Mouse (Mus musculus) large intestine, adult 2 months (tissue): ENCODE measurements at regions not wholly inside any gene's neighbourhood (a gene's known extent, or its start where the extent isn't known, plus 50 kb on each side); places are given as distances from the start of the nearest gene placed in this dataset.

Experiments
- DNase-seq: peaks from one replicate; pipeline ENCODE4 v3.0.0-alpha.2; 2012; ENCODE audit warnings: low read depth, low spot score
- WGBS: fragments of 180-500 bp; shearing (Covaris S2); methylation state at CpG from one replicate; pipeline ENCODE4 v1.1.7; 2018; 5-methylcytosine and 5-hydroxymethylcytosine counted together

GRCm38 (mm10) chr10:37212350-37213035 lies 73.8 kb upstream of the Marcks start:
- 26% methylated on average over 1 of the region's 1 CpGs for WGBS
- no peak for DNase-seq

- DNase-seq, result no peak
- 93% methylated on average over 3 of the region's 3 CpGs for WGBS
Measured at GRCm38 (mm10) chr10:37211305-37211704, 72.6 kb upstream of the Marcks start.

GRCm38 (mm10) chr10:37210223-37210622 lies 71.5 kb upstream of the Marcks start:
- WGBS, result 92% methylated on average over 1 of the region's 1 CpGs
- DNase-seq, result no peak

- 56% methylated on average over 1 of the region's 1 CpGs for WGBS
- no peak for DNase-seq
Measured at GRCm38 (mm10) chr10:37206986-37207385, 68.3 kb upstream of the Marcks start.

GRCm38 (mm10) chr10:37206546-37206945 lies 67.8 kb upstream of the Marcks start:
- 37% methylated on average over 4 of the region's 4 CpGs for WGBS
- DNase-seq, result no peak

GRCm38 (mm10) chr10:37203709-37204108 lies 65.0 kb upstream of the Marcks start:
- DNase-seq, result no peak

GRCm38 (mm10) chr10:37194798-37195453 lies 56.2 kb upstream of the Marcks start:
- 80% methylated on average over 13 of the region's 13 CpGs for WGBS
- DNase-seq, result no peak

More at GRCm38 (mm10) chr10:37203709-37204108, 65.0 kb upstream of the Marcks start:
- WGBS, result 88% methylated on average over 1 of the region's 1 CpGs

- WGBS, result 74% methylated on average over 15 of the region's 15 CpGs
Measured at GRCm38 (mm10) chr10:37194131-37194797, 55.5 kb upstream of the Marcks start.

GRCm38 (mm10) chr10:37192661-37193060 lies 53.9 kb upstream of the Marcks start:
- 74% methylated on average over 2 of the region's 2 CpGs for WGBS
- no peak for DNase-seq

More at GRCm38 (mm10) chr10:37194131-37194797, 55.5 kb upstream of the Marcks start:
- DNase-seq, result no peak

GRCm38 (mm10) chr10:37190092-37190491 lies 51.4 kb upstream of the Marcks start:
- no peak for DNase-seq
- 92% methylated on average over 6 of the region's 6 CpGs for WGBS
